Mouse (Mus musculus): Measurements from ENCODE around the gene Zfp335. TPM values are rescaled to one million over a fixed set of nuclear protein-coding genes. Genes with fewer than 3 reads are reported as not detected.
"Not testable (repeated sequence)": the region's sequence is repeated elsewhere in the genome, so short reads cannot be mapped to it uniquely, and the experiment has no call there.

The Zfp335 gene
- polyA plus RNA-seq, 1 experiment from 2014 or later: 11.3 TPM

DNA sequence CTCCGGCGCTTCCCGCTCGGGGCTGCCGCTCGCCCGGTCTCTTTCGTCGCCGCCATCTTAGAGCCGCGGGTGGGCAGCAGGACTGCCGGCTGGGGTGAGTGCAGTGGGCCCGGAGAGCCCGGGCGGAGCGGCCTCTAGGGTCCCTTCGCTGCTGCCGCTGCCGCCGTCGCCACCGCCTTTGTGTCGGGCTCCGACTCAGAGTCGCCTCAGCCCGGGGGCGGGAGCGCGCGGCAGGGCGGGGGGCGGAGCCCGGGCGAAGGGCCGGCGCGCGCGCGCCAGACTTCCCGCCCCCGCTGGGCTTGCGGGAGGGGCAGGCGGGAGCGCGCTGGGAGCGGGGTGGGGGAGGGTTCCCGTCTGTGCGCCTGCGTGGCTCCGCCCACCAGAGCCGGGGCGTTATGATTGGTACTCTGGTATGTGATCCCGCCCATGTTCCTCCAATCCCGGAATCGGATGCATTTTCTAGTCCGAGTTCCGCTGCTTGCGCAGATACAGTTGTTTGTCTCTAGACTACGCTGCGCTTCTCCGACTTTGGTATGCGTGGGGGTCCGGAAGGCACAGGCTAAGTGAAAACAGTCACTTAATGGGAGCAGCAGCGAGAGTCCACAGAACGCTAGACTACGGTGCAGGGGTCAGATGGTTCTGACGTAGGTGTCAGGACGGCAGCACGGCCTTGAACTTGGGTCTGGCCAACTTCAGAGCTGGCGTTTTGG is 31.8 kb downstream of the Zfp335 start:
- Histone ChIP-seq H3K36me3 (ENCODE audit: control insufficient read depth, insufficient read depth, low read length) (no peaks in the 10 kb centered on the region), H3K4me2 (ENCODE audit: low read depth, low read length) (peak overlapping the region; percentile 90), H3K9ac (ENCODE audit: low read length) (peak overlapping the region; percentile 100), H3K9me3 (replicated peaks; ENCODE audit: control insufficient read depth, low read length) (no peaks in the 10 kb centered on the region), H3K27me3 (ENCODE audit: control insufficient read depth, insufficient read depth, low read length) (no peaks in the 10 kb centered on the region), H3K4me1 (ENCODE audit: control insufficient read depth, insufficient read depth, low read length) (peaks cover 19% of the 10 kb centered on the region), H3K27ac (ENCODE audit: low read length) (peak overlapping the region; percentile 100), H3K4me3 (replicated peaks; ENCODE audit: low read length) (peak overlapping the region; percentile 96)
- ATAC-seq (ENCODE audit: insufficient read depth, low FRiP score): peak; percentile 90
- WGBS: under 1% methylated on average over 71 of the region's 72 CpGs

DNA sequence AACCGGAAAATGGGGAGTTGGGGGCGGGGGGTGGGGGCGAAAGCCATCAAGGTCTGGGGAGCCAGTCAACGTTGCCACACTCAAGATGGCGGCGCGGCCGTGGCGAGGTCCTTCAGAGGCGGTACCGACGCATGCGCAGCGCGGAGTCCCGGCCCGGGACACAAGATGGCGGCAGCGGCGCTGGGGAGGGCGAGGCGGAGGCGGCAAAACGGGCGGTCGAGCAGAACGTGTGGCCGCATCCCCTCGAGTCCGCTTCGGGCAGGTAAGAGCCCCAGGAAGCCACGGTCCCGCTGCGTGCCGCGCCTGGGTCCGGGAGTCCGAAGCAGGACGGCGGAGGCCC is 32.4 kb downstream of the Zfp335 start, which contains the start of gene Pcif1:
Gene Pcif1, plus strand, starts transcription at position 77 of the 340 bp plus-strand sequence.
- ATAC-seq (ENCODE audit: insufficient read depth, low FRiP score): peak; percentile 85

GRCm38 (mm10) chr2:164878509-164879227 is 32.9 kb downstream of the Zfp335 start:
- H3K36me3 ChIP-seq (ENCODE audit: control insufficient read depth, insufficient read depth, low read length): no peaks in the 10 kb centered on the region
- no peaks in the 10 kb centered on the region for H3K27me3 ChIP-seq (ENCODE audit: control insufficient read depth, insufficient read depth, low read length)
- WGBS: 2% methylated on average over 28 of the region's 28 CpGs
- H3K4me3 ChIP-seq (replicated peaks; ENCODE audit: low read length): peak overlapping the region; percentile 96
- H3K4me2 ChIP-seq (ENCODE audit: low read depth, low read length): peak overlapping the region; percentile 95
- no peaks in the 10 kb centered on the region for H3K9me3 ChIP-seq (replicated peaks; ENCODE audit: control insufficient read depth, low read length)
- H3K27ac ChIP-seq (ENCODE audit: low read length): peak overlapping the region; percentile 100
- peak overlapping the region; percentile 100 for H3K9ac ChIP-seq (ENCODE audit: low read length)
- peaks cover 29% of the 10 kb centered on the region for H3K4me1 ChIP-seq (ENCODE audit: control insufficient read depth, insufficient read depth, low read length)
- peak; percentile 37; the same call in 1 of the 2 replicates for ATAC-seq (ENCODE audit: insufficient read depth, low FRiP score)

More for the DNA sequence above, 32.4 kb downstream of the Zfp335 start, which contains the start of gene Pcif1:
- under 1% methylated on average over 32 of the region's 40 CpGs for WGBS
- Histone ChIP-seq H3K27me3 (ENCODE audit: control insufficient read depth, insufficient read depth, low read length) (no peaks in the 10 kb centered on the region), H3K27ac (ENCODE audit: low read length) (peak within 1 kb of the TSS; percentile 100), H3K4me2 (ENCODE audit: low read depth, low read length) (peak within 1 kb of the TSS; percentile 95), H3K9me3 (replicated peaks; ENCODE audit: control insufficient read depth, low read length) (no peaks in the 10 kb centered on the region), H3K4me1 (ENCODE audit: control insufficient read depth, insufficient read depth, low read length) (peaks cover 24% of the 10 kb centered on the region), H3K36me3 (ENCODE audit: control insufficient read depth, insufficient read depth, low read length) (no peaks in the 10 kb centered on the region), H3K9ac (ENCODE audit: low read length) (peak within 1 kb of the TSS; percentile 100), H3K4me3 (replicated peaks; ENCODE audit: low read length) (peak within 1 kb of the TSS; percentile 96)

GRCm38 (mm10) chr2:164877376-164878215 is 34.0 kb downstream of the Zfp335 start:
- WGBS: 70% methylated on average over 11 of the region's 11 CpGs
- peak overlapping the region; percentile 100; the same call in 1 of the 2 replicates for H3K9ac ChIP-seq (ENCODE audit: low read length)
- H3K4me1 ChIP-seq (ENCODE audit: control insufficient read depth, insufficient read depth, low read length): peaks cover 31% of the 10 kb centered on the region
- not testable (repeated sequence) for H3K36me3 ChIP-seq (ENCODE audit: control insufficient read depth, insufficient read depth, low read length); H3K27me3 ChIP-seq (ENCODE audit: control insufficient read depth, insufficient read depth, low read length); H3K9me3 ChIP-seq (replicated peaks; ENCODE audit: control insufficient read depth, low read length); ATAC-seq (ENCODE audit: insufficient read depth, low FRiP score)
- H3K4me3 ChIP-seq (replicated peaks; ENCODE audit: low read length): peak overlapping the region; percentile 96; the same call in 1 of the 2 replicates
- H3K27ac ChIP-seq (ENCODE audit: low read length): 0 out of 2 replicates have a peak overlapping the region, but pooled peaks have one; percentile 100
- H3K4me2 ChIP-seq (ENCODE audit: low read depth, low read length): peak overlapping the region; percentile 95

- H3K4me2 ChIP-seq (ENCODE audit: low read depth, low read length); H3K27me3 ChIP-seq (ENCODE audit: control insufficient read depth, insufficient read depth, low read length); H3K9me3 ChIP-seq (replicated peaks; ENCODE audit: control insufficient read depth, low read length); H3K36me3 ChIP-seq (ENCODE audit: control insufficient read depth, insufficient read depth, low read length); H3K27ac ChIP-seq (ENCODE audit: low read length); H3K4me3 ChIP-seq (replicated peaks; ENCODE audit: low read length); ATAC-seq (ENCODE audit: insufficient read depth, low FRiP score); H3K9ac ChIP-seq (ENCODE audit: low read length): not testable (repeated sequence)
- WGBS: 53% methylated on average over 2 of the region's 2 CpGs
- H3K4me1 ChIP-seq (ENCODE audit: control insufficient read depth, insufficient read depth, low read length): peaks cover 28% of the 10 kb centered on the region
Measured at GRCm38 (mm10) chr2:164875648-164876047, 35.9 kb downstream of the Zfp335 start.

DNA sequence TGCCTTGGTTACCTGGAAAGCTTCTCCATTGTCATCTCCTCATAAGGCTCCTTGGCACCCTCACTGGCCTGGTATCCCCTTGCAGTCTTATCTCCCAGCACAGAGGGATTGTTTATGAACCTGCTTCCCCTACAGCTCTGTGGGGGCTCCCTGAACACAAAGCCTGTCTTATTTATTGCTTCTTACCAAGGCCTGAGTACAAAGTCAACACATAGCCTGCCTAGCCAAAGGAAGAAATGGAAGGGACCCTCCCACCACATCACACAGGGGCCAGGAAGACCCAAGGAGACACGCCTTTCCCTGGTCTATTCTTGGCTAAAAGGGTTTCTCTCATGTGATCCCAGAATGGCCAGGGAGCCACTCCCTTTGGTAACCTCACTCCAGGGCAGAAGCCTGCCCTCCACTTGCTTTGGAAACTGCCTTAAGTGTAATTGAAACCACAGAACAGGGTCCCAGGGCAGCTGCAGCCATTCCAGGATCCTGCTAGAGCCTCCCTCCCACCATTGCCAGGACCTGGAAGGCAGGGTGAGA is 37.3 kb downstream of the Zfp335 start:
- Histone ChIP-seq H3K9me3 (replicated peaks; ENCODE audit: control insufficient read depth, low read length) (no peaks in the 10 kb centered on the region), H3K36me3 (ENCODE audit: control insufficient read depth, insufficient read depth, low read length) (no peaks in the 10 kb centered on the region), H3K27ac (ENCODE audit: low read length) (peak overlapping the region; percentile 83), H3K4me1 (ENCODE audit: control insufficient read depth, insufficient read depth, low read length) (peaks cover 23% of the 10 kb centered on the region), H3K27me3 (ENCODE audit: control insufficient read depth, insufficient read depth, low read length) (no peaks in the 10 kb centered on the region), H3K4me3 (replicated peaks; ENCODE audit: low read length) (no peak overlapping the region), H3K9ac (ENCODE audit: low read length) (peak overlapping the region; percentile 50), H3K4me2 (ENCODE audit: low read depth, low read length) (no peak overlapping the region)
- no peak for ATAC-seq (ENCODE audit: insufficient read depth, low FRiP score)
- 29% methylated on average over 1 of the region's 1 CpGs for WGBS

DNA sequence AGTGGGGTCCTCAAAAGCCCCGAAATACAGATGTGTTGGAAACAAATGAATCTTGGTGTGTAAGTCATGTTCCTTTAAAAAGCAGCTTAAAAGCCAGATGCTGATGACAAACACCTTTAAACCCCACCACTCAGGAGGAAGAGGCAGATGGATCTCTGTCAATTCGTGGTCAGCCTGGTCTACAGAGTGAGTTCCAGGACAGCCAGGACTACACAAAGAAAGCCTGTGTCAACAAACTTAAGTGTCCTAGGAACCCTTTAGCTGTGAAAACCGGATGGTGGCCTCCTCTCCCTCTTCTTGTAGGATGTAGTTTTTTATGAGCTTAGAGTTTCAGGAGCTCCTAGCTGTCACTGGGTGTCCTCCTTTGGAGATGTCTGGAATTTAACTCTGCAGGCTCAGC is 37.9 kb downstream of the Zfp335 start:
- no peaks in the 10 kb centered on the region for H3K9me3 ChIP-seq (replicated peaks; ENCODE audit: control insufficient read depth, low read length)
- H3K27me3 ChIP-seq (ENCODE audit: control insufficient read depth, insufficient read depth, low read length): no peaks in the 10 kb centered on the region
- WGBS: 41% methylated on average over 3 of the region's 3 CpGs
- H3K4me3 ChIP-seq (replicated peaks; ENCODE audit: low read length): no peak overlapping the region
- H3K4me1 ChIP-seq (ENCODE audit: control insufficient read depth, insufficient read depth, low read length): peaks cover 22% of the 10 kb centered on the region
- no peak overlapping the region for H3K4me2 ChIP-seq (ENCODE audit: low read depth, low read length)
- ATAC-seq (ENCODE audit: insufficient read depth, low FRiP score): no peak
- H3K36me3 ChIP-seq (ENCODE audit: control insufficient read depth, insufficient read depth, low read length): no peaks in the 10 kb centered on the region
- peak overlapping the region; percentile 83 for H3K27ac ChIP-seq (ENCODE audit: low read length)
- H3K9ac ChIP-seq (ENCODE audit: low read length): no peak overlapping the region

DNA sequence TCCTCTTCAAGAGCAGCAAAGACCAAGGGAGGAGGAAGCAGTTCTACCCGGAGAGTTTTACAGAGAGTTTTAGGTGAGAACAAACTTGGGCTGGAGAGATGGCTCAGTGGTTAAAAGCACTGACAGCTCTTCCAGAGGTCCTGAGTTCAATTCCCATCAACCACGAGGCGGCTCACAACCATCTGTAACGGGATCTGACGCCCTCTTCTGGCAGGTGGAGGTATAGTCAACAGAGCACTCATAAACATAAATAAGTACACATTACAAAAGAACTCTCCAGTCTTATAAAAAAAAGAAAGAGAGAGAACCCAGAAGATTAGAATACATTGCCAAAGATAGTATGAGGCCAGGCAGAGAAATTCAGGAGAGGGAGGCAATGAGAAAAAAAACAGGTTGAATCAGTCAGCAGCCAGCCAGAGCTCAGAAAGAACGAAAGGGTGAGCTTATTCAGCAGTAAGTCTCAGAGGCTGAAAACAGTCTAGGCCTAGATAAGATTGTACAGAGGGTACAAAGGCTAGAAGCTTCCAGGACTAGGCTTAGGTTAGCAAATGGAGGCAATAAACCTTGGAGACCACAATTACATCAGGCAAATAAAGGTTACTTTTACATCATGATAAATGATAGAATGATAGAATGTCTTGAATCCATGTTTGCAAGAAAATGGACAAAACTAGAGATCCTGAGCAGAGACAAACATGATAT is 39.8 kb downstream of the Zfp335 start:
- no peak overlapping the region for H3K9ac ChIP-seq (ENCODE audit: low read length)
- peaks cover 19% of the 10 kb centered on the region for H3K4me1 ChIP-seq (ENCODE audit: control insufficient read depth, insufficient read depth, low read length)
- WGBS: 52% methylated on average over 6 of the region's 6 CpGs
- H3K9me3 ChIP-seq (replicated peaks; ENCODE audit: control insufficient read depth, low read length): peaks cover 6% of the 10 kb centered on the region
- H3K4me3 ChIP-seq (replicated peaks; ENCODE audit: low read length): no peak overlapping the region
- no peaks in the 10 kb centered on the region for H3K36me3 ChIP-seq (ENCODE audit: control insufficient read depth, insufficient read depth, low read length)
- no peak overlapping the region for H3K27ac ChIP-seq (ENCODE audit: low read length)
- no peaks in the 10 kb centered on the region for H3K27me3 ChIP-seq (ENCODE audit: control insufficient read depth, insufficient read depth, low read length)
- H3K4me2 ChIP-seq (ENCODE audit: low read depth, low read length): no peak overlapping the region
- ATAC-seq (ENCODE audit: insufficient read depth, low FRiP score): no peak

Measured in stomach, embryonic 16.5 days (tissue).